Mouse (Mus musculus) liver, embryonic 16.5 days (tissue): Measurements from ENCODE around the gene Saa3. TPM values are rescaled to one million over a fixed set of nuclear protein-coding genes. Genes with fewer than 3 reads are reported as not detected.

Experiments used
- polyA plus RNA-seq: library from polyadenylated mRNA; unstranded; fragments of >200 nt; fragmentation: Nextera tagmentation; extraction: Ambion mirVana; gene quantifications from 2 replicates; pipeline ENCODE4 v1.2.1, GENCODE M21; 2015

The Saa3 gene
- polyA plus RNA-seq, 1 experiment from 2014 or later = 29.5 TPM

Other genes with a start within 250 kb of the Saa3 start
- 4.8 and 4.9 TPM in 2 replicates for gene Sergef, start 75.9 kb downstream of the Saa3 start, polyA plus RNA-seq
- 0.06 TPM in 1 of 2 replicates, not detected in the other for gene Tph1, start 43.2 kb downstream of the Saa3 start, polyA plus RNA-seq
- 11.8 and 12.6 TPM in 2 replicates for gene Saal1, start 5.0 kb downstream of the Saa3 start, polyA plus RNA-seq
- 10.2 and 13.6 TPM in 2 replicates for gene Saa4, start 16.9 kb upstream of the Saa3 start, polyA plus RNA-seq
- gene Saa1, start 27.3 kb upstream of the Saa3 start, polyA plus RNA-seq = not detected in 2 replicates
- not detected in 2 replicates for gene Saa2, start 36.1 kb upstream of the Saa3 start, polyA plus RNA-seq
- 7.2 and 7.4 TPM in 2 replicates for gene Hps5, start 80.4 kb upstream of the Saa3 start, polyA plus RNA-seq
- gene Gtf2h1, start 80.4 kb upstream of the Saa3 start, polyA plus RNA-seq = 22.7 and 26.1 TPM in 2 replicates
- gene Ldha, start 125.8 kb upstream of the Saa3 start, polyA plus RNA-seq = 2,014 and 2,183 TPM in 2 replicates
- 0.17 and 0.26 TPM in 2 replicates for gene Ldhc, start 145.5 kb upstream of the Saa3 start, polyA plus RNA-seq
- gene Tsg101, start 204.3 kb upstream of the Saa3 start, polyA plus RNA-seq = 54.4 and 54.6 TPM in 2 replicates
- gene Uevld, start 242.8 kb upstream of the Saa3 start, polyA plus RNA-seq = 5.8 and 6.8 TPM in 2 replicates